Mouse (Mus musculus): ENCODE results near the gene Lrrc75a. TPM values are rescaled to one million over a fixed set of nuclear protein-coding genes. Genes with fewer than 3 reads are reported as not detected.

Gene Lrrc75a
- 25.8 and 29.0 TPM in 2 replicates for polyA plus RNA-seq (2012; rRNA removed)

DNA sequence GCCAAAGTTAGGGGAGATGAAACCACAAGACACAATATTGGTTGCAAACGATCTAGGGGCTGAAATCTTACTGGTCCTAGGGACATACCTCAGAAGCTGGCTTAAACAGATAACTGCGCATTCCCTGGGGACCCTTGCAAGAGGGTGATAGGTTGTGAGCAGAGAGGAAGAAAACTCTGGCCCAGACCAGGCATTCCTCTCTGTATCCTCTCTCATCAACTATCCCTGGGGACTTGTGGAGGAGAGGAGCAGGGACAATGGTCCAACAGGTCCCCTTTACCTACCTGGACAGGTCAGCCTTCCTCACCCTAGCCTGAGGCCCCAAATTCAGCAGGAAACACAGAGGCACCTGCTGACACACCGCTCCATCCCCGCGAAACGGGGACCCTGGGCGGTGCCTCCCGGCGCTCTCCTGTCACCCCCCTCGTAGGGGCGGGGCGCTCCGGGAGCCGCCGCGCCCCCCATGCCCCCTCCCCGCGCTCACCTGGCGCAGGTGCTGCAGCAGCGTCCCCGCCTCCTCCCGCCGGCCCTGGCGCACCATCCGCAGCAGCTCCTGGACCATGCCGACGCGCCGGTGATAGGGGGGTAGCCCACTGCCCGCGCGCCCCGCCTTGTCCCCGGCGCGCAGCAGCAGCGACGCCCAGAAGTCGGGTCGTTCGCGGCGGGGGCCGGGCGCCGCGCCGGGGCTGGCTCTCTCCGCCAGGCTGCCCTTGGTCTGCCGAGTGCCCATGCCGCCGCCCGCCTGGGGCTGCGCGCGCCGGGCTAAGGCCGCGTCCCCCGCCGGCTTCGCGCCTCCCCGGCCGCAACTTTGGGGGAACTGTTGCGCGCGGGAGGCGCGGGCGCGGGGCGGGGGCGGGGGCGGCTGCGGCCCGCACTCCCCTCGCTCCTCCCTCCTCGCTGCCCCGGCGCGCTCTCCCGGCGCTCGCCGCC is at the start of gene Lrrc75a:
Gene Lrrc75a (minus strand): TSS at position 863 of the 930 bp plus-strand sequence.
- TF ChIP-seq CTCF (IDR thresholded peaks at IDR 0.05; ENCODE audit: insufficient read depth, low read length) (no peak), POLR2A (IDR thresholded peaks at IDR 0.05; ENCODE audit: borderline replicate concordance, extremely low read depth, low read depth, low read length) (no peak)
- Histone ChIP-seq H3K4me1 (ENCODE audit: control insufficient read depth, insufficient read depth, low read length) (peaks cover 15% of the 10 kb centered on the region), H3K4me3 (replicated peaks; ENCODE audit: extremely low read depth, low read depth, low read length) (peak within 1 kb of the TSS; percentile 70)
- WGBS: under 1% methylated on average over 63 of the region's 86 CpGs
- DNase-seq: peak; percentile 58

DNA sequence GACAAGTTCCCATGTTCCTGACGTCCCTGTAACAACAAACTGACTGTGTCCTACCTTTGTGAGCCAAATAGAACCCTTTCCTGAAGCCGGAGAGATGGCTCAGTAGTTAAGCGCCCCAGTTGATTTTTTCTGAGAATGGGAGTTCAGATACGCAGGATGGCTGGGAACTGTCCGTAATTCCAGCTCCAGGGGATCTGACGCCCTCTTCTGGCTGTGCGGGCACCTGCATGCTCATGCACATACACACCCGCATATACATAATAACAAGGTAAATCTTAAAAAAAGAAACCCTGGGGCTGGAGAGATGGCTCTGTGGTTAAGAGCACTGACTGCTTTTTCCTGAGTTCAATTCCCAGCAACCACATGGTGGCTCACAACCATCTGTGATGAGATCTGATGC is 46.8 kb upstream of the Lrrc75a start:
- no peak for DNase-seq
- H3K4me1 ChIP-seq (ENCODE audit: control insufficient read depth, insufficient read depth, low read length): no peaks in the 10 kb centered on the region
- 91% methylated on average over 8 of the region's 8 CpGs for WGBS
- no peak overlapping the region for H3K4me3 ChIP-seq (replicated peaks; ENCODE audit: extremely low read depth, low read depth, low read length)
- no peak for TF ChIP-seq POLR2A (IDR thresholded peaks at IDR 0.05; ENCODE audit: borderline replicate concordance, extremely low read depth, low read depth, low read length)
- no peak for TF ChIP-seq CTCF (IDR thresholded peaks at IDR 0.05; ENCODE audit: insufficient read depth, low read length)

DNA sequence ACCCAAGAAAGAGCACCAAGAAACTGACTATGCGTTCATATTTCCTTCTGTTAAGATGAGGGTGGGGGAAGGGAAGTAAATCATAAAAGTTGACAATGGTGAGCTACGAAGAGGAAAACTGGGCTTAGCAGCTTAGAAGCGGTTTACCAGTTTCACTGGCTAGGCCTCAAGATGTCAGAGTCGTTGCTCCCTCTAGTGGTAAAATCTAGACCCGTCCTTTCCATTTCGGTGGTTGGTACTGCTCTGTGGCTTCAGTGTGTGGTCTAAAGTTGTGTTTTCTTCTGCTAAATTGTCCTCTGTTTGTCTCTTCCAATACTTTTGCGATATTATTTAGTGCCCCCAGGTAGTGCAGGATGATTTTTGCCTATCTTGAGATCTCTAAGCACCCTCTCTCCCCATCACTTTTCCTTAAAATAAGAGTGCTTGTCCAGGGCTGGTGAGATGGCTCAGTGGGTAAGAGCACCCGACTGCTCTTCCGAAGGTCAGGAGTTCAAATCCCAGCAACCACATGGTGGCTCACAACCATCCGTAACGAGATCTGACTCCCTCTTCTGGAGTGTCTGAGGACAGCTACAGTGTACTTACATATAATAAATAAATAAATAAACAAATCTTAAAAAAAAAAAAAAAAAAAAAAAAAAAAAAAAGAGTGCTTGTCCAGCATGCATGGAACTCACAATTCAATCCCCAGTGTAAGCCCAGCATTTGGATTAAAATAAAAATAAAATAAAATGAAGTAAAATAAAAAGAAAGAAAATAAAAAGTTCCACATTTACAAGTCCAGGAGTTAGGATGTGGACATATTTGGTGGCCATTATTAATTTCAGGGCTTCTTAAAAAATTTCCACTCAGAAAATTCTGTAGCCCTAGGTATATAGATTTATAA is 45.2 kb upstream of the Lrrc75a start:
- WGBS: 20% methylated on average over 11 of the region's 11 CpGs

DNA sequence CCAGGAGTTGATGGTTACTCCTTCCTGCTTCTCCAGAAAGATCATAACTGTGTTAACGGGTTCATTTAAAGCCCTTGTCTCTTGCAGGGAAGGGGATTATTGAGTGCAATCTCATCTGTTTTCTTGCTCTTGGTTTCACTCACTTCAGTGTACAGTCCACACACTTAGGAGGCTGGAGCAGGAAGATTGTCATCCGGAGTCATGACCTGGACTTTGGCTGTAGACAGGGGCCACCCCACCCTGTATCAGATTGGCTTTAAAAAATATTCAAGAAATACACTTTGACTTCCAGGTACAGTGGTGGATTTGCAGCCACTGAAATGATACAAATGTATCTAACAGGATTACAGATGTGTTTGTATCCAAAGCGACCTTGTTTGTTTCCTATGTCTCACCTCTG is 43.3 kb upstream of the Lrrc75a start:
- Histone ChIP-seq H3K4me3 (replicated peaks; ENCODE audit: extremely low read depth, low read depth, low read length) (no peak overlapping the region), H3K4me1 (ENCODE audit: control insufficient read depth, insufficient read depth, low read length) (no peaks in the 10 kb centered on the region)
- TF ChIP-seq CTCF (IDR thresholded peaks at IDR 0.05; ENCODE audit: insufficient read depth, low read length) (no peak), POLR2A (IDR thresholded peaks at IDR 0.05; ENCODE audit: borderline replicate concordance, extremely low read depth, low read depth, low read length) (no peak)
- WGBS: 81% methylated on average over 3 of the region's 3 CpGs
- DNase-seq: no peak

More for the DNA sequence above, 45.2 kb upstream of the Lrrc75a start:
- no peak for DNase-seq
- peak; percentile 53 for TF ChIP-seq CTCF (IDR thresholded peaks at IDR 0.05; ENCODE audit: insufficient read depth, low read length)
- no peak for TF ChIP-seq POLR2A (IDR thresholded peaks at IDR 0.05; ENCODE audit: borderline replicate concordance, extremely low read depth, low read depth, low read length)
- no peak overlapping the region for H3K4me3 ChIP-seq (replicated peaks; ENCODE audit: extremely low read depth, low read depth, low read length)
- H3K4me1 ChIP-seq (ENCODE audit: control insufficient read depth, insufficient read depth, low read length): no peaks in the 10 kb centered on the region

DNA sequence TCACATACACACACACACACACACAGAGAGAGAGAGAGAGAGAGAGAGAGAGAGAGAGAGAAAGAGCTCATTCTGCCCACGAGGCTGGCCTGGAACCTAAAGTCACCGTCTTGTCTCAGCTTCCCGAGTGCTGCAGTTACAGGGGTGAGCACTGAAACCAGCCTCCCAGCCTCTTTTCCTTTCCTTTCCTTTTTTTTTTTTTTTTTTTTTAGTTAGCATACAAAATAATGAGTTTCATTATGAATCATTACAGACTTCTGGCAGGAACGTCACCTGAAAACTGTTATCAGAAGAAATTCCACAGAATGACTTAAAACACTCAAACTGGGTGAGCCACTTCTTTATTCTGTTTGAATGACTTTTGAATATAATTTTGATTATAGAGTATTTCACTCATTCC is 31.6 kb upstream of the Lrrc75a start:
- no peak for DNase-seq
- no peak for TF ChIP-seq CTCF (IDR thresholded peaks at IDR 0.05; ENCODE audit: insufficient read depth, low read length)
- TF ChIP-seq POLR2A (IDR thresholded peaks at IDR 0.05; ENCODE audit: borderline replicate concordance, extremely low read depth, low read depth, low read length): no peak
- Histone ChIP-seq H3K4me3 (replicated peaks; ENCODE audit: extremely low read depth, low read depth, low read length) (no peak overlapping the region), H3K4me1 (ENCODE audit: control insufficient read depth, insufficient read depth, low read length) (0 out of 2 replicates have a peak, but pooled peaks cover 3% of the 10 kb centered on the region)
- WGBS: 67% methylated on average over 4 of the region's 4 CpGs

DNA sequence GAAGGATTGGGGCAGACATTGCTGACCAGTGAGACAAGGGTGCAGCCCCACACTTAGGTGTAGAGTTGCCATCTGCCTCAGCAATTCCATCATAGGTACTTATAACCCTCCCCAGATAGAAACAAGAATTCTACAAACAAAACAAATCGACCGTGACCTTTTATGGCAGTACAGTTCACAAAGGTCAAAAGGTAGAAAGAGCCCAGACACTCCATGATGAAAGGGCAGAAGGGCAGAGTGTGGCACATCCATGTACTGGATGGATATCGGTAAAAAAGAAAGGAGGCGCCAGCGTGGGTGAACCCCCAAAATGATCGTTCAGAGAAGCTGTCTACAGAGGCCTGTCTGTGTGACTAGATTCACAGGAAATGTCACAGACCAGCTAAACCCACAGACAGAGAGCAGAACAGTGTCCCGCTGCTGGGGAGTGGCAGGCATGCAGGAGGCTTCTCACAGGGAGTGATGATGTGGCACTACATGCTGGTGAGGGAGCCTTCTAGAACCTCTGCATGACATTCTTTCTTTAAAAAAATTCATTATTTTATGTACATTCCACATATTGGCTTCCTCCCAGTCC is 30.5 kb upstream of the Lrrc75a start:
- H3K4me1 ChIP-seq (ENCODE audit: control insufficient read depth, insufficient read depth, low read length): 0 out of 2 replicates have a peak, but pooled peaks cover 3% of the 10 kb centered on the region
- no peak for TF ChIP-seq CTCF (IDR thresholded peaks at IDR 0.05; ENCODE audit: insufficient read depth, low read length)
- no peak for TF ChIP-seq POLR2A (IDR thresholded peaks at IDR 0.05; ENCODE audit: borderline replicate concordance, extremely low read depth, low read depth, low read length)
- 80% methylated on average over 7 of the region's 7 CpGs for WGBS
- H3K4me3 ChIP-seq (replicated peaks; ENCODE audit: extremely low read depth, low read depth, low read length): no peak overlapping the region
- DNase-seq: no peak

DNA sequence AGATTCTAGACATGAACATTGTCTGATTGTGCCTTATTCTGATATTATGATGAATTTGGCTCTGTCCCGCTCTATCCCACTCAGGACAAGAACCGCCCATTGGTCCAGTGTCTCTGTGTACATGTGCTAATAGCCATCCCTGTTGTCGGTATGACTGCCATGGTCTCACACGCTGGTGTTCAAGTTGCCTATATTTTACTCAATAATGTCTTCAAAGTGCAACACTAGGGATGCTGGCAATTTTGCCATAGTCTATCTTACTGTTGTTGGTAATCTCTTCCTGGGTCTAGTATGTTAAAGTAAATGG is 27.9 kb upstream of the Lrrc75a start:
- DNase-seq: no peak
- 92% methylated on average over 4 of the region's 4 CpGs for WGBS
- Histone ChIP-seq H3K4me1 (ENCODE audit: control insufficient read depth, insufficient read depth, low read length) (0 out of 2 replicates have a peak, but pooled peaks cover 3% of the 10 kb centered on the region), H3K4me3 (replicated peaks; ENCODE audit: extremely low read depth, low read depth, low read length) (no peak overlapping the region)
- no peak for TF ChIP-seq CTCF (IDR thresholded peaks at IDR 0.05; ENCODE audit: insufficient read depth, low read length)
- no peak for TF ChIP-seq POLR2A (IDR thresholded peaks at IDR 0.05; ENCODE audit: borderline replicate concordance, extremely low read depth, low read depth, low read length)

DNA sequence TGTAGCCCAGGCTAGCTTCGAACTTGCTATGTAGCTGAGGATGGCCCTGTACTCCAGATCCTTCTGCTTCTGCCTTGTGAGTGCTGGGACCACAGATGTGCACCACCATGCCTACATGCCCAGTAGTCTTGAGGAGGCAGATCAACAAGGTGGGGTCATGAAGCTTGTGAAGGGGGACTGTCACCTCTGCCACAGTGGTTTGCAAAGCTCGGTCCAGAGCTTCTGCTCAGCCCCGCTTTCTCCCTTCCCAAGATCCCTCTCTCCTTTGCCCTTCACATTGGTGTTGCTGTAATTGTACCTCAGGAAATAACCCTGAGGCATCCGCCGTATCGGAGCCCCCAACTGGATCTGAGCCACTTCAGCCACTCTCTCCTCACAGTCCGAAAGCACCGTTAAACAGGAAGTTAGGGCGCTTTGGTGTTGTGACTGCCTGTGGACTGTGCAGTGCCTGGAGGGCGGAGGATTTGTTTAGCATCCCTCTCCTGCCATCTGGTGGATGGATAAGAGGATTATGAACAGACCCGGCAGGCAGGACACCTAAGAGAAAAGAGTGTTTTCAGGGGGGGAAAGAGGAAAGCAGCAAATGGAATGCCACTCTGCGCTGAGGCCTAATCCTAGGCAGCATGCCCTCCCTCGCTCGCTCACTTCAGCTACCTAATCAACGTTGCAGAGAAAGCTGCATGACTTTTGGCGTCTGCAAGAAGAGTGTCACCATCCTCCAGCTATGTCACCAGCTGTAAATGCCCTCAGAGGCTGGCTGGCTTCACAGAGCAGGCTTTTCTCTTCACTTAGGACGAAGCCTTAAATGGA is 27.4 kb upstream of the Lrrc75a start:
- DNase-seq: peak; percentile 38
- 15% methylated on average over 17 of the region's 17 CpGs for WGBS
- peak overlapping the region; percentile 29 for H3K4me3 ChIP-seq (replicated peaks; ENCODE audit: extremely low read depth, low read depth, low read length)
- TF ChIP-seq POLR2A (IDR thresholded peaks at IDR 0.05; ENCODE audit: borderline replicate concordance, extremely low read depth, low read depth, low read length) (no peak), CTCF (IDR thresholded peaks at IDR 0.05; ENCODE audit: insufficient read depth, low read length) (peak; percentile 78)
- 0 out of 2 replicates have a peak, but pooled peaks cover 3% of the 10 kb centered on the region for H3K4me1 ChIP-seq (ENCODE audit: control insufficient read depth, insufficient read depth, low read length)
